Mouse (Mus musculus) kidney, embryonic 14.5 days (tissue): ENCODE results near the gene Psma2. TPM values are rescaled to one million over a fixed set of nuclear protein-coding genes. Genes with fewer than 3 reads are reported as not detected.

ENCODE experiments used
- ATAC-seq: fragments of 200-750 bp; cut with Nextera tagmentation; 2 replicates; pipeline ENCODE4 v1.8.0; 2017; ENCODE audit warnings: moderate number of reproducible peaks, mild to moderate bottlenecking, moderate TSS enrichment, moderate library complexity; ENCODE audit not compliant: low FRiP score, low TSS enrichment
- H3K27ac ChIP-seq: fragments of 300-500 bp; sonication (generic); 2 replicates; pipeline ENCODE4 v1.5.1; 2014; ENCODE audit warnings: low read depth, mild to moderate bottlenecking, low read length, moderate library complexity, mixed read lengths
- H3K27me3 ChIP-seq: fragments of 300-500 bp; sonication (generic); 2 replicates; pipeline ENCODE4 v1.6.1; 2014; ENCODE audit warnings: mild to moderate bottlenecking, low read length; ENCODE audit not compliant: control insufficient read depth, insufficient read depth
- H3K36me3 ChIP-seq: fragments of 300-500 bp; sonication (generic); 2 replicates; pipeline ENCODE4 v1.6.1; 2014; ENCODE audit warnings: low read length, mixed read lengths; ENCODE audit not compliant: control insufficient read depth, insufficient read depth
- H3K4me1 ChIP-seq: fragments of 300-500 bp; sonication (generic); 2 replicates; pipeline ENCODE4 v1.6.1; 2014; ENCODE audit warnings: low read length, mixed read lengths; ENCODE audit not compliant: control insufficient read depth, insufficient read depth
- H3K4me2 ChIP-seq: fragments of 300-500 bp; sonication (generic); replicated peaks from 2 replicates; pipeline ENCODE4 v1.6.1; 2014; ENCODE audit warnings: low read depth, mild to moderate bottlenecking, low read length
- H3K4me3 ChIP-seq: fragments of 300-500 bp; sonication (generic); 2 replicates; pipeline ENCODE4 v1.5.1; 2014; ENCODE audit warnings: mild to moderate bottlenecking, low read length
- H3K9ac ChIP-seq: fragments of 300-500 bp; sonication (generic); 2 replicates; pipeline ENCODE4 v1.6.1; 2014; ENCODE audit warnings: low read depth, mild to moderate bottlenecking, low read length, moderate library complexity
- H3K9me3 ChIP-seq: fragments of 300-500 bp; sonication (generic); 2 replicates; pipeline ENCODE4 v1.6.1; 2016; ENCODE audit warnings: low read length; ENCODE audit not compliant: control insufficient read depth
- WGBS: fragments of 180-500 bp; shearing (Covaris S2); extraction: QIAGEN DNeasy Blood & Tissue Kit; methylation state at CpG from one replicate; pipeline ENCODE4 v1.1.7; 2014; 5-methylcytosine and 5-hydroxymethylcytosine counted together
- polyA plus RNA-seq: library from polyadenylated mRNA; unstranded; fragments of >200 nt; fragmentation: Nextera tagmentation; extraction: Ambion mirVana; gene quantifications from 2 replicates; pipeline ENCODE4 v1.2.1, GENCODE M21; 2014

Psma2 gene
- polyA plus RNA-seq, 1 experiment from 2014 or later, result 215 TPM

GRCm38 (mm10) chr13:14639998-14640397, 27.0 kb downstream of the Psma2 start:
- H3K4me1 ChIP-seq, result no peaks in the 10 kb centered on the region
- no peaks in the 10 kb centered on the region for H3K9me3 ChIP-seq
- no peak overlapping the region for H3K27ac ChIP-seq
- H3K4me2 ChIP-seq, result no peak overlapping the region
- H3K4me3 ChIP-seq, result no peak overlapping the region
- no peaks in the 10 kb centered on the region for H3K27me3 ChIP-seq
- 21% methylated on average over 1 of the region's 1 CpGs for WGBS
- H3K36me3 ChIP-seq, result peaks cover 22% of the 10 kb centered on the region
- H3K9ac ChIP-seq, result no peak overlapping the region
- no peak for ATAC-seq

GRCm38 (mm10) chr13:14649301-14649700, 36.3 kb downstream of the Psma2 start:
- no peak for ATAC-seq
- Histone ChIP-seq H3K36me3 (no peaks in the 10 kb centered on the region), H3K9ac (no peak overlapping the region), H3K4me1 (no peaks in the 10 kb centered on the region), H3K27ac (no peak overlapping the region), H3K4me2 (no peak overlapping the region), H3K9me3 (no peaks in the 10 kb centered on the region), H3K4me3 (no peak overlapping the region), H3K27me3 (no peaks in the 10 kb centered on the region)
- WGBS, result 13% methylated on average over 1 of the region's 1 CpGs

- H3K4me1 ChIP-seq, result no peaks in the 10 kb centered on the region
- no peaks in the 10 kb centered on the region for H3K27me3 ChIP-seq
- ATAC-seq, result no peak
- H3K4me3 ChIP-seq, result no peak overlapping the region
- H3K36me3 ChIP-seq, result no peaks in the 10 kb centered on the region
- H3K4me2 ChIP-seq, result no peak overlapping the region
- WGBS, result 71% methylated on average over 4 of the region's 4 CpGs
- no peak overlapping the region for H3K27ac ChIP-seq
- no peaks in the 10 kb centered on the region for H3K9me3 ChIP-seq
- H3K9ac ChIP-seq, result no peak overlapping the region
Measured at GRCm38 (mm10) chr13:14667107-14667506, 54.1 kb downstream of the Psma2 start.

DNA sequence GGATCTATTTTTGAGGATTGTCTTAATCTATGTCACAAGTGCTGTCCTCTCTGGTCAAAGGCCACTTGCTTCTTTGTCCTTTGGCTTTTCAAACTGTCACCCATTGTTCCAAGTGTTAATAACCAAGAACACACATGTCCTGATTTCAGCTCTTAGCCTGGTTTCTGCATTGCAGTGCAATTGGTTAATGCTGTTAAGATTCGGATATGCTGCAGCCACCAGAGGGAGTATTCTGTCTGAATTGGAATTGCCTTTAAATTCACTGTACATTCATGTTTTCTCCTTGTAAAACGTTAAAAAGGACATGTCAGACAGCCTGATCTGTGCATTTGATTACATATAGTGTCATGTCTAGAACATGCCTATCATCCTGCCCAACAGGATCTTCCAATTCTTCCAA, 57.3 kb downstream of the Psma2 start:
- Histone ChIP-seq H3K36me3 (no peaks in the 10 kb centered on the region), H3K4me3 (no peak overlapping the region), H3K4me1 (no peaks in the 10 kb centered on the region), H3K4me2 (no peak overlapping the region), H3K9me3 (no peaks in the 10 kb centered on the region), H3K27ac (no peak overlapping the region), H3K27me3 (no peaks in the 10 kb centered on the region), H3K9ac (no peak overlapping the region)
- 29% methylated on average over 2 of the region's 2 CpGs for WGBS
- ATAC-seq, result no peak

GRCm38 (mm10) chr13:14688955-14689354, 75.9 kb downstream of the Psma2 start:
- H3K4me3 ChIP-seq, result no peak overlapping the region
- no peak overlapping the region for H3K4me2 ChIP-seq
- H3K27me3 ChIP-seq, result no peaks in the 10 kb centered on the region
- no peak overlapping the region for H3K27ac ChIP-seq
- ATAC-seq, result no peak
- WGBS, result 72% methylated on average over 3 of the region's 3 CpGs
- H3K36me3 ChIP-seq, result no peaks in the 10 kb centered on the region
- no peak overlapping the region for H3K9ac ChIP-seq
- no peaks in the 10 kb centered on the region for H3K9me3 ChIP-seq
- no peaks in the 10 kb centered on the region for H3K4me1 ChIP-seq

- no peak for ATAC-seq
- no peaks in the 10 kb centered on the region for H3K36me3 ChIP-seq
- no peaks in the 10 kb centered on the region for H3K27me3 ChIP-seq
- no peak overlapping the region for H3K4me2 ChIP-seq
- H3K9ac ChIP-seq, result no peak overlapping the region
- H3K9me3 ChIP-seq, result no peaks in the 10 kb centered on the region
- H3K4me3 ChIP-seq, result no peak overlapping the region
- WGBS, result 72% methylated on average over 2 of the region's 2 CpGs
- H3K27ac ChIP-seq, result no peak overlapping the region
- H3K4me1 ChIP-seq, result no peaks in the 10 kb centered on the region
Measured at GRCm38 (mm10) chr13:14716801-14717200, 103.8 kb downstream of the Psma2 start.

- ATAC-seq, result no peak
- no peaks in the 10 kb centered on the region for H3K4me1 ChIP-seq
- no peaks in the 10 kb centered on the region for H3K9me3 ChIP-seq
- no peaks in the 10 kb centered on the region for H3K36me3 ChIP-seq
- no peaks in the 10 kb centered on the region for H3K27me3 ChIP-seq
- H3K4me2 ChIP-seq, result no peak overlapping the region
- H3K4me3 ChIP-seq, result no peak overlapping the region
- H3K27ac ChIP-seq, result no peak overlapping the region
- no peak overlapping the region for H3K9ac ChIP-seq
- WGBS, result 67% methylated on average over 3 of the region's 3 CpGs
Measured at GRCm38 (mm10) chr13:14717755-14718154, 104.7 kb downstream of the Psma2 start.

Other genes with a start within 250 kb of the Psma2 start
- gene Hecw1, start 90.0 kb upstream of the Psma2 start, polyA plus RNA-seq, result 0.07 TPM in 1 of 2 replicates, not detected in the other
- gene Mrpl32, start 75 bp upstream of the Psma2 start, polyA plus RNA-seq, result 127 and 148 TPM in 2 replicates
- 25.0 and 27.9 TPM in 2 replicates for gene AW209491, start 16.9 kb downstream of the Psma2 start, polyA plus RNA-seq